Mouse (Mus musculus) large intestine, adult 2 months (tissue): Measurements from ENCODE around the gene Fdx1l. TPM values are rescaled to one million over a fixed set of nuclear protein-coding genes. Genes with fewer than 3 reads are reported as not detected.

Source experiments
- DNase-seq: peaks from one replicate; pipeline ENCODE4 v3.0.0-alpha.2; 2012; ENCODE audit warnings: low read depth, low spot score
- WGBS: fragments of 180-500 bp; shearing (Covaris S2); methylation state at CpG from one replicate; pipeline ENCODE4 v1.1.7; 2018; 5-methylcytosine and 5-hydroxymethylcytosine counted together
- polyA plus RNA-seq: library from polyadenylated mRNA; depleted of rRNA; stranded (reverse); fragments of >200 nt; gene quantifications from 2 replicates; pipeline ENCODE4 v1.2.3, GENCODE M21; 2012; rRNA removed

The Fdx1l gene
- polyA plus RNA-seq, 1 experiment, result 37.6 TPM

DNA sequence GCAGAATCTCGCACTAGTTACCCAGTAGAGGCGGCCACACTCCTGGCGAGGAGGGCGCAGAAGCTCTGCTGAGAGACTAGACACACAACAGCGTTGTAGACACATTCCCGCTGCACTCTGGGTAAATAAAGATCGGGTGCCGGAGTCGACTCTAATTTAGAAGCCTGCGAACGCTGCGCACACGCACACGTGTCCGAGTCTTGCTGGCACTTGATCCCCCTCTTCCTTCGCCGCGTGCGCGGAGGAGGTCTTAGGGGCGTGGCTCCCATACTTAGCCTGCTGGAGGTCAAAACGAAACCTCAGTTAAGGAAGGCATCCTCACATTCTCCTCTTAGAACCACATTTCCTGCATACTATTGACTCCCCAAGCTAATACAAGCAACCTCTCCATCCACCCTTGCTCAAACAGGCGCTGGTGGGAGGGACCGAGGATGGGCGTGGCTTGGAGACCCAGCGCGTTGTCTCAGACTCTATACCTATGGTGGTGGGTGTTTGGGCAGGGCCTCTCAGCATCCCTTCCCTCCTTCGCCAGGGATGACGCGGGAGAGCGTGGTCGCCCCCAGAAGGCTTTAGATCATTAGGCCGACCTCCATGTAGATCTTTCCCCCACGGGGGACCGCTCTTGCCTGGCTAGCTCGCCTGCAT, 42.0 kb downstream of the Fdx1l start:
- DNase-seq, result no peak

DNA sequence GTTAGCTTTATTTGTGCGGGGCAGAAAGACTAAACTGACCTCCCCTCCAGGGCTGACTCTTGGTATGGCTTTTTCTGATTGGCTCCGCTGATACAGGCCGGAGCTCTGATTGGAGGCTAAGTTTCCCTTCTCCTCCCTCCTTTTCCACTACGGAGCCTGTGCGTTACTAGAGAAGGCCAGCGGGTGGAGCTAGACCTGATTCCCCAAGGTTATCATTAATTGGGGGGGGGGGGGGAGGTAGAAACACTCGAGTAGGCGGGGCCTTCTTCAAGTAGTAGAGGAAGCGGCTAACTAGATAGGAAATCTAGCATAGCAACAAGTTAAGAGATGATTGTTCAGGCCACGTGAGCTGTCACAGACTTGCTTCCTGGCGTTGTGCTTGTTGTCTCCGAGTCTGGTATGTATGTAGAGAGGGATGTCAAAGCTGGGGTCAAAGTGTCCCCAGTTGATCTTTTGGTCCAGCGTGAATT, 42.6 kb downstream of the Fdx1l start:
- 0% methylated on average over 13 of the region's 13 CpGs for WGBS
- DNase-seq, result peak; percentile 90

More for the DNA sequence above, 42.0 kb downstream of the Fdx1l start:
- WGBS, result under 1% methylated on average over 36 of the region's 36 CpGs

DNA sequence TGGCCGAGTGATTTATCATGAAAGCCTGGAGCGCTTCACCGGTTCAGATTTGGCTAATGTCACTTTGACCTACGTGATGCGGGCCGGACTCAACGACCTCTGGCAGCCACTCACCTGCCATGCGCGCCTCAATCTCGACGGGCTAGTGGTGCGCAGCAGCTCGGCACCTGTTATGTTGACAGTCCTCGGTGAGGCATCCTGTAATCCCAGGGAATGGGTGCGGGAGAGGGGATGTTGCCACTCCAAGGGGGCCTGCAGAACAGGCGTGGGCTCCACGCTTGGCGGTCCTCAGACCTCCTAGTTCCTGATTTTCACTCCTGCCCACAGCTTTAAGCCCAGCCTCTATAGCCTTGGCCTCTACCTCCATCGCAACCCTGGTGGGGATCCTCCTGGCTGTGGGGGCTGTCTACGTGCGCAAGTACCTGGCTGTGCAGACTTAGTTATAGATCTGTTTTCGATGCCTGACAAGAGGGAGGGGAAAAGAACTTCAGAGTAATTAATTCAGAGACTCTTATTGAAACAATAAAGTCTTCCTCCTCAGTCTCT, 43.3 kb downstream of the Fdx1l start:
- WGBS, result 29% methylated on average over 22 of the region's 22 CpGs
- DNase-seq, result no peak

- WGBS, result 2% methylated on average over 37 of the region's 37 CpGs
- DNase-seq, result peak; percentile 32
These were observed 43.9 kb downstream of the Fdx1l start, which contains the start of gene Icam4 for GRCm38 (mm10) chr9:21029291-21030054. Gene Icam4 (plus strand): TSS chr9:21029373.

- DNase-seq, result no peak
- WGBS, result 59% methylated on average over 6 of the region's 6 CpGs
These were observed 44.8 kb downstream of the Fdx1l start for GRCm38 (mm10) chr9:21028560-21029110.

DNA sequence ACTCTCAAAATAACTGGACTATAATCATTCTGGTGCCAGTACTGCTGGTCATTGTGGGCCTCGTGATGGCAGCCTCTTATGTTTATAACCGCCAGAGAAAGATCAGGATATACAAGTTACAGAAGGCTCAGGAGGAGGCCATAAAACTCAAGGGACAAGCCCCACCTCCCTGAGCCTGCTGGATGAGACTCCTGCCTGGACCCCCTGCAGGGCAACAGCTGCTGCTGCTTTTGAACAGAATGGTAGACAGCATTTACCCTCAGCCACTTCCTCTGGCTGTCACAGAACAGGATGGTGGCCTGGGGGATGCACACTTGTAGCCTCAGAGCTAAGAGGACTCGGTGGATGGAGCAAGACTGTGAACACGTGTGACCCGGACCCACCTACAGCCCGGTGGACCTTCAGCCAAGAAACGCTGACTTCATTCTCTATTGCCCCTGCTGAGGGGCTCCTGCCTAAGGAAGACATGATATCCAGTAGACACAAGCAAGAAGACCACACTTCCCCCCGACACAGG, 45.6 kb downstream of the Fdx1l start:
- no peak for DNase-seq
- WGBS, result 69% methylated on average over 8 of the region's 8 CpGs

GRCm38 (mm10) chr9:21026849-21027248, 46.6 kb downstream of the Fdx1l start:
- 87% methylated on average over 12 of the region's 12 CpGs for WGBS
- DNase-seq, result no peak

GRCm38 (mm10) chr9:21025258-21025810, 48.1 kb downstream of the Fdx1l start:
- no peak for DNase-seq
- 46% methylated on average over 19 of the region's 19 CpGs for WGBS

DNA sequence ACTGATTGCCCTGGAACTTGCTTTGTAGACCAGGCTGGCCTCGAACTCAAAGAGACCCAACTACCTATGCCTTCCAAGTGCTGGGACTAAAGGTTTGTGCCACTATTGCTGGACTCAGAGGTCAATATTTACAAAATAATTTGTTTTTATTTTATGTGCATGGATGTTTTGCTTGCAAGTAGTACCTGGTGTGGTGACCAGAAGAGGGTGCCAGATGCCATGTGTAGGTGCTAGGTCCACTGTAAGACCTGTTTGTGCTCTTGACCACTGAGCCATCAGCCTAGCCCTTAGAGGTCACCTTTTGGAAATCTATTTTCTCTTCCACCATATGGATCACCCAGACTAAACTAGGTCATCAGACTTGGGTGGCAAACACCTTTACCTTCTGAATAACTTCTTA, 50.7 kb downstream of the Fdx1l start:
- 92% methylated on average over 1 of the region's 1 CpGs for WGBS
- DNase-seq, result no peak

GRCm38 (mm10) chr9:21022288-21022687, 51.1 kb downstream of the Fdx1l start:
- 49% methylated on average over 6 of the region's 6 CpGs for WGBS
- no peak for DNase-seq

DNA sequence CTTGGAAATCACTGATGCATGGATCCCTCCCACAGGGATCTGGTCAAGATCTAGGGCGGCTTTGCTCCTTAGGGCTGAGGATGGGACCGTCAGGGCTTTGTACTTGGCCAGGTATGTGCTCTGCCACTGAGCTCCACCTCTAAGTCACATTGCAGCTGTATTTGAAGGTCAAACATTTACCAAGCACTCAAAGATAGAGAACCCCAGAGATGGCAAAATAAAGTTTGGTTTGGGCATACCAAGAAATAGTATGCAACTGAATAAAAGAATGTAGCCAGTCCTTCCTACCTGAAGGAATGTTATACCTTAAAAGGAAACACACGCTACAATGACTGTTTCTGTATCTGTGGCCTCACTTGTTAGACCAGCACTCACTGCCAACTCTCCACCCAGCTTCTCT, 52.1 kb downstream of the Fdx1l start:
- 87% methylated on average over 3 of the region's 3 CpGs for WGBS
- no peak for DNase-seq

- 65% methylated on average over 2 of the region's 2 CpGs for WGBS
- DNase-seq, result no peak
These were observed 54.8 kb downstream of the Fdx1l start for GRCm38 (mm10) chr9:21018600-21018999.

Other genes with a start within 250 kb of the Fdx1l start
- 17.5 and 28.1 TPM in 2 replicates for gene A230050P20Rik, start 205.0 kb downstream of the Fdx1l start, polyA plus RNA-seq
- 3.7 and 4.0 TPM in 2 replicates for gene Angptl6, start 193.9 kb downstream of the Fdx1l start, polyA plus RNA-seq
- gene Ppan, start 185.4 kb downstream of the Fdx1l start, polyA plus RNA-seq, result 49.0 and 60.7 TPM in 2 replicates
- 113 and 117 TPM in 2 replicates for gene Eif3g, start 175.0 kb downstream of the Fdx1l start, polyA plus RNA-seq
- 26.1 and 31.4 TPM in 2 replicates for gene Dnmt1, start 113.7 kb downstream of the Fdx1l start, polyA plus RNA-seq
- 3.6 and 3.8 TPM in 2 replicates for gene S1pr2, start 96.8 kb downstream of the Fdx1l start, polyA plus RNA-seq
- gene Mrpl4, start 70.9 kb downstream of the Fdx1l start, polyA plus RNA-seq, result 97.6 and 106 TPM in 2 replicates
- 13.1 and 15.2 TPM in 2 replicates for gene Icam1, start 57.6 kb downstream of the Fdx1l start, polyA plus RNA-seq
- gene Icam4, start 44.2 kb downstream of the Fdx1l start, polyA plus RNA-seq, result 0.19 and 0.38 TPM in 2 replicates
- gene Icam5, start 41.5 kb downstream of the Fdx1l start, polyA plus RNA-seq, result 0.14 and 0.16 TPM in 2 replicates
- gene Zglp1, start 6.5 kb downstream of the Fdx1l start, polyA plus RNA-seq, result 0.21 and 1.7 TPM in 2 replicates
- 0.38 and 0.60 TPM in 2 replicates for gene Gm49373, start 518 bp downstream of the Fdx1l start, polyA plus RNA-seq
- 3.1 and 3.6 TPM in 2 replicates for gene Gm38431, start 18.4 kb upstream of the Fdx1l start, polyA plus RNA-seq
- 62.4 and 99.9 TPM in 2 replicates for gene Raver1, start 18.4 kb upstream of the Fdx1l start, polyA plus RNA-seq
- gene Tyk2, start 57.6 kb upstream of the Fdx1l start, polyA plus RNA-seq, result 22.6 and 32.3 TPM in 2 replicates
- 45.8 and 46.1 TPM in 2 replicates for gene Cdc37, start 76.4 kb upstream of the Fdx1l start, polyA plus RNA-seq
- 2.8 and 3.9 TPM in 2 replicates for gene Pde4a, start 92.1 kb upstream of the Fdx1l start, polyA plus RNA-seq
- gene Keap1, start 165.7 kb upstream of the Fdx1l start, polyA plus RNA-seq, result 49.2 and 62.6 TPM in 2 replicates
- not detected in 2 replicates for gene S1pr5, start 174.8 kb upstream of the Fdx1l start, polyA plus RNA-seq
- 93.2 and 106 TPM in 2 replicates for gene Atg4d, start 191.7 kb upstream of the Fdx1l start, polyA plus RNA-seq
- 21.1 and 22.0 TPM in 2 replicates for gene Kri1, start 214.4 kb upstream of the Fdx1l start, polyA plus RNA-seq
- 23.6 and 28.9 TPM in 2 replicates for gene Cdkn2d, start 217.8 kb upstream of the Fdx1l start, polyA plus RNA-seq
- 95.6 and 122 TPM in 2 replicates for gene Ap1m2, start 238.7 kb upstream of the Fdx1l start, polyA plus RNA-seq
- 17.5 and 24.1 TPM in 2 replicates for gene Slc44a2, start 247.1 kb upstream of the Fdx1l start, polyA plus RNA-seq